Mouse (Mus musculus) liver, embryonic 14.5 days (tissue): ENCODE data around the gene Commd1.

Source experiments
- CTCF ChIP-seq: IDR thresholded peaks from 2 replicates; pipeline ENCODE4 v1.5.1; 2016; ENCODE audit warnings: antibody characterized with exemption, low read depth, control low read depth
- EP300 ChIP-seq: IDR thresholded peaks from 2 replicates; pipeline ENCODE4 v1.6.1; 2016; ENCODE audit warnings: antibody characterized with exemption, low read depth

GRCm38 (mm10) chr11:22857705-22858440, 124.3 kb downstream of the Commd1 start:
- TF ChIP-seq CTCF (no peak), EP300 (no peak)
